Mouse (Mus musculus): ENCODE data around the gene Ddr2.

DNA sequence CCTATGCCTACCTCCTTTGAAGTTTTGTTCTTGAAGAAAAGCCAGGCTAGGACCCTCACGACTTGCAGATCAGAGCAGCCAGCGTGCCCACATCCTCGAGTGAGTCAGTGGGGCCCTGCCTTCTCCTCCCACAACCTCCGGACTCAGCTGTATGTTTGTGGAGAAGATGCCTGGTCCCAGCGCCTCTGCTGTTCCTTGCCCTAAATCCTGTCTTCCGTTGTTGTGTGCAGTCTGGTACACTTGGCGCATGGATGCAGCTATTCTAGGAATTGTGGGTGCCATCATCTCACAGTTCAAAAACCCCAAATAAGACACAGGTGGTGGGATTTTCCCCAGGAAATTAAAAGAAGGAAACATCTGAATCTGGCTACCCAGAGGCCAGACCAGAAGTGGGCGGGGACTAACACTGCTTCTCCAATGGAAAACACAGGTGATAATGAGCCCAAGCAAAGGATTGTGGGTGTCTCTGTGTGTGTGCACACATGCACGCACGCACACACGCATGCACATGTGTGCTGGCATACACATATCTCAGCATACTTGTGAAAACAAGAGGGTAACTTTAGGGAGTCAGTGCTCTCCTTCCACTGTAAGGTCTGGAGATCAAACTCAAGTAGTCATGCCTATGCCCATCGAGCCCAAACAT lies 26.3 kb downstream of the Ddr2 start:
- TF ChIP-seq CTCF (IDR thresholded peaks at IDR 0.05 in 2 of 3, conservative IDR thresholded peaks at IDR 0.05 in 1 of 3; ENCODE audit: control insufficient read depth in 1 of 3, insufficient read depth in 1 of 3, low read depth in 2 of 3, low read length in 3 of 3, poor library complexity in 1 of 3, severe bottlenecking in 1 of 3) = no peak
- no peak for TF ChIP-seq TBP (IDR thresholded peaks at IDR 0.05; ENCODE audit: low read depth, low read length)
- TF ChIP-seq CHD1 (IDR thresholded peaks at IDR 0.05; ENCODE audit: low read depth, low read length) = no peak
- TF ChIP-seq NRF1 (IDR thresholded peaks at IDR 0.05; ENCODE audit: insufficient read depth, low read depth, low read length, poor library complexity, severe bottlenecking) = no peak
- no peak for TF ChIP-seq ZKSCAN1 (IDR thresholded peaks at IDR 0.05; ENCODE audit: low read depth, low read length)
- no peak for TF ChIP-seq RCOR1 (IDR thresholded peaks at IDR 0.05; ENCODE audit: low read depth, low read length)

Measured in MEL (cell line).